Mouse (Mus musculus) hindbrain, embryonic 16.5 days (tissue): ENCODE data around the gene Sept8. TPM values are rescaled to one million over a fixed set of nuclear protein-coding genes. Genes with fewer than 3 reads are reported as not detected.

ENCODE experiments used
- ATAC-seq: fragments of 200-750 bp; cut with Nextera tagmentation; 2 replicates; pipeline ENCODE4 v1.8.0; 2017; ENCODE audit warnings: moderate TSS enrichment, moderate library complexity
- H3K27ac ChIP-seq: fragments of 300-500 bp; sonication (generic); 2 replicates; pipeline ENCODE4 v1.5.1; 2014; ENCODE audit warnings: low read depth, mild to moderate bottlenecking, control low read depth, low read length, moderate library complexity
- H3K27me3 ChIP-seq: fragments of 300-500 bp; sonication (generic); replicated peaks from 2 replicates; pipeline ENCODE4 v1.6.1; 2014; ENCODE audit warnings: low read length; ENCODE audit not compliant: control insufficient read depth, insufficient read depth
- H3K36me3 ChIP-seq: fragments of 300-500 bp; sonication (generic); 2 replicates; pipeline ENCODE4 v1.6.1; 2014; ENCODE audit warnings: mild to moderate bottlenecking, low read length, moderate library complexity, mixed read lengths; ENCODE audit not compliant: control insufficient read depth, insufficient read depth
- H3K4me1 ChIP-seq: fragments of 300-500 bp; sonication (generic); 2 replicates; pipeline ENCODE4 v1.6.1; 2014; ENCODE audit warnings: low read depth, low read length; ENCODE audit not compliant: control insufficient read depth, insufficient read depth
- H3K4me2 ChIP-seq: fragments of 300-500 bp; sonication (generic); 2 replicates; pipeline ENCODE4 v1.6.1; 2014; ENCODE audit warnings: mild to moderate bottlenecking, low read length, control low read depth, moderate library complexity
- H3K4me3 ChIP-seq: fragments of 300-500 bp; sonication (generic); 2 replicates; pipeline ENCODE4 v1.5.1; 2014; ENCODE audit warnings: mild to moderate bottlenecking, low read length, control low read depth, moderate library complexity
- H3K9ac ChIP-seq: fragments of 300-500 bp; sonication (generic); 2 replicates; pipeline ENCODE4 v1.6.1; 2014; ENCODE audit warnings: low read depth, mild to moderate bottlenecking, control low read depth, low read length, moderate library complexity
- H3K9me3 ChIP-seq: fragments of 300-500 bp; sonication (generic); 2 replicates; pipeline ENCODE4 v1.6.1; 2014; ENCODE audit warnings: mild to moderate bottlenecking, low read length, moderate library complexity; ENCODE audit not compliant: control insufficient read depth
- WGBS: fragments of 180-500 bp; shearing (Covaris S2); extraction: QIAGEN DNeasy Blood & Tissue Kit; methylation state at CpG from one replicate; pipeline ENCODE4 v1.1.7; 2014; 5-methylcytosine and 5-hydroxymethylcytosine counted together
- polyA plus RNA-seq: library from polyadenylated mRNA; unstranded; fragments of >200 nt; fragmentation: Nextera tagmentation; extraction: Ambion mirVana; gene quantifications from 2 replicates; pipeline ENCODE4 v1.2.1, GENCODE M21; 2015

Gene Sept8
- polyA plus RNA-seq, 1 experiment from 2014 or later, result 23.4 TPM

GRCm38 (mm10) chr11:53479783-53480301 lies 39.2 kb upstream of the Sept8 start, which contains the start of the genes Gm9945 and Sowaha:
Gene Gm9945, plus strand, starts transcription at chr11:53480166.
Gene Sowaha, minus strand, starts transcription at chr11:53480274.
- Histone ChIP-seq H3K9me3 (no peaks in the 10 kb centered on the region), H3K4me2 (peak within 1 kb of the TSS; percentile 85), H3K36me3 (no peaks in the 10 kb centered on the region), H3K9ac (peak within 1 kb of the TSS; percentile 54), H3K27me3 (peaks cover 40% of the 10 kb centered on the region), H3K27ac (no peak within 1 kb of the TSS), H3K4me1 (peaks cover 15% of the 10 kb centered on the region), H3K4me3 (peak within 1 kb of the TSS; percentile 58)
- peak; percentile 76 for ATAC-seq
- WGBS, result 2% methylated on average over 37 of the region's 40 CpGs

GRCm38 (mm10) chr11:53481088-53481730 lies 37.8 kb upstream of the Sept8 start:
- no peak for ATAC-seq
- WGBS, result 63% methylated on average over 4 of the region's 4 CpGs
- H3K4me3 ChIP-seq, result no peak overlapping the region
- peaks cover 15% of the 10 kb centered on the region for H3K4me1 ChIP-seq
- no peak overlapping the region for H3K9ac ChIP-seq
- H3K36me3 ChIP-seq, result no peaks in the 10 kb centered on the region
- peaks cover 43% of the 10 kb centered on the region for H3K27me3 ChIP-seq
- no peak overlapping the region for H3K4me2 ChIP-seq
- H3K9me3 ChIP-seq, result no peaks in the 10 kb centered on the region
- no peak overlapping the region for H3K27ac ChIP-seq

GRCm38 (mm10) chr11:53483159-53483891 lies 35.7 kb upstream of the Sept8 start:
- Histone ChIP-seq H3K27ac (no peak overlapping the region), H3K27me3 (peaks cover 47% of the 10 kb centered on the region), H3K36me3 (no peaks in the 10 kb centered on the region), H3K9me3 (no peaks in the 10 kb centered on the region), H3K4me3 (no peak overlapping the region), H3K4me2 (no peak overlapping the region), H3K9ac (no peak overlapping the region), H3K4me1 (peaks cover 19% of the 10 kb centered on the region)
- no peak for ATAC-seq
- WGBS, result 80% methylated on average over 9 of the region's 9 CpGs

GRCm38 (mm10) chr11:53485719-53486118 lies 33.3 kb upstream of the Sept8 start:
- Histone ChIP-seq H3K36me3 (no peaks in the 10 kb centered on the region), H3K4me3 (no peak overlapping the region), H3K27ac (no peak overlapping the region), H3K9ac (no peak overlapping the region), H3K9me3 (no peaks in the 10 kb centered on the region), H3K4me2 (no peak overlapping the region), H3K27me3 (peaks cover 31% of the 10 kb centered on the region), H3K4me1 (peaks cover 4% of the 10 kb centered on the region; the same call in 1 of the 2 replicates)
- 42% methylated on average over 3 of the region's 3 CpGs for WGBS
- no peak for ATAC-seq

- peaks cover 26% of the 10 kb centered on the region for H3K27me3 ChIP-seq
- no peak for ATAC-seq
- no peaks in the 10 kb centered on the region for H3K36me3 ChIP-seq
- H3K4me3 ChIP-seq, result no peak overlapping the region
- peaks cover 4% of the 10 kb centered on the region; the same call in 1 of the 2 replicates for H3K4me1 ChIP-seq
- H3K4me2 ChIP-seq, result no peak overlapping the region
- no peak overlapping the region for H3K9ac ChIP-seq
- H3K9me3 ChIP-seq, result no peaks in the 10 kb centered on the region
- H3K27ac ChIP-seq, result no peak overlapping the region
- WGBS, result 62% methylated on average over 3 of the region's 3 CpGs
Measured at GRCm38 (mm10) chr11:53486351-53486750, 32.7 kb upstream of the Sept8 start.

GRCm38 (mm10) chr11:53486822-53487594 lies 32.0 kb upstream of the Sept8 start:
- peak overlapping the region; percentile 31 for H3K4me3 ChIP-seq
- 0 out of 2 replicates have a peak, but pooled peaks have one; percentile 42 for ATAC-seq
- 18% methylated on average over 27 of the region's 27 CpGs for WGBS
- no peak overlapping the region for H3K27ac ChIP-seq
- H3K9me3 ChIP-seq, result no peaks in the 10 kb centered on the region
- H3K27me3 ChIP-seq, result peaks cover 21% of the 10 kb centered on the region
- H3K4me2 ChIP-seq, result peak overlapping the region; percentile 53
- peaks cover 7% of the 10 kb centered on the region for H3K4me1 ChIP-seq
- no peaks in the 10 kb centered on the region for H3K36me3 ChIP-seq
- 0 out of 2 replicates have a peak overlapping the region, but pooled peaks have one; percentile 37 for H3K9ac ChIP-seq

- ATAC-seq, result no peak
- H3K4me2 ChIP-seq, result no peak overlapping the region
- no peaks in the 10 kb centered on the region for H3K9me3 ChIP-seq
- H3K4me3 ChIP-seq, result no peak overlapping the region
- WGBS, result 94% methylated on average over 5 of the region's 5 CpGs
- peaks cover 8% of the 10 kb centered on the region for H3K4me1 ChIP-seq
- H3K9ac ChIP-seq, result no peak overlapping the region
- no peaks in the 10 kb centered on the region for H3K36me3 ChIP-seq
- H3K27ac ChIP-seq, result no peak overlapping the region
- H3K27me3 ChIP-seq, result peaks cover 14% of the 10 kb centered on the region
Measured at GRCm38 (mm10) chr11:53489007-53489406, 30.1 kb upstream of the Sept8 start.

GRCm38 (mm10) chr11:53489421-53489820 lies 29.6 kb upstream of the Sept8 start:
- H3K9ac ChIP-seq, result no peak overlapping the region
- H3K4me1 ChIP-seq, result peaks cover 8% of the 10 kb centered on the region
- H3K4me3 ChIP-seq, result no peak overlapping the region
- no peaks in the 10 kb centered on the region for H3K36me3 ChIP-seq
- H3K4me2 ChIP-seq, result no peak overlapping the region
- peaks cover 14% of the 10 kb centered on the region for H3K27me3 ChIP-seq
- ATAC-seq, result no peak
- 61% methylated on average over 9 of the region's 9 CpGs for WGBS
- H3K9me3 ChIP-seq, result no peaks in the 10 kb centered on the region
- no peak overlapping the region for H3K27ac ChIP-seq
